Mouse (Mus musculus): ENCODE measurements around the gene Stk24.

The Stk24 gene

GRCm38 (mm10) chr14:121263912-121264311, 115.9 kb downstream of the Stk24 start:
- no peak for DNase-seq (ENCODE audit: low spot score)

- DNase-seq (ENCODE audit: low spot score), result no peak
Measured at GRCm38 (mm10) chr14:121262606-121263005, 117.2 kb downstream of the Stk24 start.

GRCm38 (mm10) chr14:121261229-121261879, 118.5 kb downstream of the Stk24 start:
- DNase-seq (ENCODE audit: low spot score), result no peak

- DNase-seq (ENCODE audit: low spot score), result peak; percentile 61
Measured at GRCm38 (mm10) chr14:121259789-121260188, 120.0 kb downstream of the Stk24 start.

GRCm38 (mm10) chr14:121259332-121259731, 120.5 kb downstream of the Stk24 start:
- no peak for DNase-seq (ENCODE audit: low spot score)

GRCm38 (mm10) chr14:121256896-121257295, 122.9 kb downstream of the Stk24 start:
- no peak for DNase-seq (ENCODE audit: low spot score)

GRCm38 (mm10) chr14:121255469-121255868, 124.3 kb downstream of the Stk24 start:
- no peak for DNase-seq (ENCODE audit: low spot score)

- no peak for DNase-seq (ENCODE audit: low spot score)
Measured at GRCm38 (mm10) chr14:121254869-121255268, 124.9 kb downstream of the Stk24 start.

- no peak for DNase-seq (ENCODE audit: low spot score)
Measured at GRCm38 (mm10) chr14:121252542-121252941, 127.3 kb downstream of the Stk24 start.

GRCm38 (mm10) chr14:121251708-121252107, 128.1 kb downstream of the Stk24 start:
- DNase-seq (ENCODE audit: low spot score), result no peak

GRCm38 (mm10) chr14:121251099-121251498, 128.7 kb downstream of the Stk24 start:
- DNase-seq (ENCODE audit: low spot score), result no peak

GRCm38 (mm10) chr14:121248346-121248745, 131.5 kb downstream of the Stk24 start:
- no peak for DNase-seq (ENCODE audit: low spot score)

GRCm38 (mm10) chr14:121247287-121247686, 132.5 kb downstream of the Stk24 start:
- no peak for DNase-seq (ENCODE audit: low spot score)

GRCm38 (mm10) chr14:121246048-121246731, 133.6 kb downstream of the Stk24 start:
- DNase-seq (ENCODE audit: low spot score), result no peak

- DNase-seq (ENCODE audit: low spot score), result no peak
Measured at GRCm38 (mm10) chr14:121244104-121244503, 135.7 kb downstream of the Stk24 start.

GRCm38 (mm10) chr14:121239386-121239785, 140.4 kb downstream of the Stk24 start:
- DNase-seq (ENCODE audit: low spot score), result peak; percentile 25

- DNase-seq (ENCODE audit: low spot score), result no peak
Measured at GRCm38 (mm10) chr14:121238727-121239126, 141.1 kb downstream of the Stk24 start.

- DNase-seq (ENCODE audit: low spot score), result no peak
Measured at GRCm38 (mm10) chr14:121236736-121237135, 143.1 kb downstream of the Stk24 start.
